ENCODE assay signal across 26 mouse cellular contexts in the genomic region with DNA sequence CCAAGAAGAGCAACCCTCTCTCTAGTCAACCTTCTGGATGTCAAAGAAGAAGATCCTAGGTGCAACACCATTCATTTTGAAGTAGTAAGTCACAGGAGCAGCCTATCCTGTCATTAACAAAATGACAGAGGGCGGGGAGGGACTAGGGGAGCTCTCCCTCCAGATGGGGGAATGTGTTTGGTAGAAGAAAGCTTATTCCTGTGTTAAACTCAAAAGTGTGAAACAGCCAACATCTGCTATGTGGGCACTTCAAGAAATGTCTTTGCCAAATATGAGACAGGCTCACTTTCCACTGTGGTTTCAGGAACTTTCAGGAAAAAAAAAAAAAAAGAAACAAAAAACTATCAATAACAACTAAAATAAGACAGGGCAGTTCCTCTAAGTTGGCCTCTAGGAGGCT.
DNase-seq lines count a peak whose midpoint lies in the region; ATAC-seq and TF ChIP-seq lines count a peak whose summit lies in the region.
"Had no signal": no experiment of that assay in that cellular context is flagged by ENCODE, and none has a peak within 500 bp of the region (broad histone marks: within the 10 kb centered on the region; RNA-seq: fewer than 3 reads in every experiment).

No protein-coding gene starts in this region.

- WGBS in forebrain, embryonic 14.5 days, result 58% methylated on average over 1 of the region's 1 CpGs
- WGBS in forebrain, embryonic 13.5 days, result 56% methylated on average over 1 of the region's 1 CpGs
- whole genome bisulfite sequencing in kidney, postnatal 0 days, result 91% methylated on average over 1 of the region's 1 CpGs

- no peak overlapping the region for H3K4me2 ChIP-seq in forebrain, embryonic 14.5 days (ENCODE audit: low read length)
- no peak overlapping the region for H3K4me2 ChIP-seq in forebrain, embryonic 13.5 days
- no peak overlapping the region for H3K4me2 ChIP-seq in kidney, postnatal 0 days (ENCODE audit: low read length)
- H3K4me2 ChIP-seq: heart, embryonic 15.5 days; hindbrain, embryonic 15.5 days; intestine, embryonic 15.5 days; neural tube, embryonic 13.5 days had no signal

- no peak overlapping the region for H3K27ac ChIP-seq in forebrain, embryonic 14.5 days (ENCODE audit: low read depth, low read length)
- no peak overlapping the region for H3K27ac ChIP-seq in forebrain, embryonic 13.5 days
- no peak overlapping the region for H3K27ac ChIP-seq in kidney, postnatal 0 days
- H3K27ac ChIP-seq: forebrain, embryonic 10.5 days; heart, adult 2 months; heart, embryonic 15.5 days; hindbrain, embryonic 15.5 days; intestine, embryonic 15.5 days; limb, embryonic 10.5 days; neural tube, embryonic 13.5 days had no signal

- H3K9ac ChIP-seq in forebrain, embryonic 14.5 days (ENCODE audit: low read length), result no peak overlapping the region
- H3K9ac ChIP-seq in forebrain, embryonic 13.5 days, result no peak overlapping the region
- H3K9ac ChIP-seq in kidney, postnatal 0 days (ENCODE audit: low read depth, low read length), result no peak overlapping the region
- H3K9ac ChIP-seq: heart, embryonic 15.5 days; hindbrain, embryonic 15.5 days; intestine, embryonic 15.5 days; liver, postnatal 0 days; neural tube, embryonic 13.5 days had no signal

- TF ChIP-seq CTCF in kidney, postnatal 0 days (IDR thresholded peaks at IDR 0.05; ENCODE audit: low read depth), result 0 out of 2 replicates have a peak, but pooled peaks have one; percentile 32

- H3K27me3 ChIP-seq in forebrain, embryonic 14.5 days (replicated peaks; ENCODE audit: control insufficient read depth, insufficient read depth, low read length), result no peaks in the 10 kb centered on the region
- H3K27me3 ChIP-seq in forebrain, embryonic 13.5 days, result no peaks in the 10 kb centered on the region
- no peaks in the 10 kb centered on the region for H3K27me3 ChIP-seq in kidney, postnatal 0 days (ENCODE audit: insufficient read depth, low read length)
- H3K27me3 ChIP-seq: heart, embryonic 15.5 days; hindbrain, embryonic 15.5 days; intestine, embryonic 15.5 days; megakaryocyte, embryonic 14.5 days; neural tube, embryonic 13.5 days had no signal

- DNase-seq in forebrain, embryonic 14.5 days (ENCODE audit: low spot score), result peak; percentile 32
- DNase-seq in kidney, postnatal 0 days (ENCODE audit: low spot score), result no peak
- DNase-seq in kidney, postnatal 25 days, result no peak
- peak; percentile 72 for DNase-seq in right cerebral cortex, adult 18-20 months
- DNase-seq in right cerebral cortex, postnatal 10 days (ENCODE audit: low spot score in 2 of 2), result no peak
- peak; percentile 89 for DNase-seq in telencephalon, adult 2 months (ENCODE audit: low read depth, low spot score)
- no peak for DNase-seq in urinary bladder, adult 18-20 months (ENCODE audit: low spot score in 2 of 2)
- DNase-seq: adrenal gland, postnatal 10 days; cerebellum, adult 11-12 months; embryo, embryonic 11 days; gastrocnemius, postnatal 14 days; heart, adult 2 months; heart, postnatal 4 days; liver, postnatal 0 days; midbrain, embryonic 14.5 days; thymus, postnatal 36 days had no signal

- H3K4me1 ChIP-seq in forebrain, embryonic 14.5 days (ENCODE audit: control insufficient read depth, insufficient read depth, low read length), result peaks cover 9% of the 10 kb centered on the region; the same call in 1 of the 2 replicates
- peaks cover 14% of the 10 kb centered on the region for H3K4me1 ChIP-seq in forebrain, embryonic 13.5 days
- H3K4me1 ChIP-seq in kidney, postnatal 0 days (replicated peaks; ENCODE audit: insufficient read depth, low read length), result 0 out of 2 replicates have a peak, but pooled peaks cover 6% of the 10 kb centered on the region
- H3K4me1 ChIP-seq: heart, embryonic 15.5 days; intestine, embryonic 15.5 days; megakaryocyte, embryonic 14.5 days had no signal

- H3K4me3 ChIP-seq in forebrain, embryonic 14.5 days (ENCODE audit: low read depth, low read length), result no peak overlapping the region
- H3K4me3 ChIP-seq in forebrain, embryonic 13.5 days, result no peak overlapping the region
- H3K4me3 ChIP-seq in kidney, postnatal 0 days (replicated peaks; ENCODE audit: low read depth, low read length), result no peak overlapping the region
- H3K4me3 ChIP-seq: forebrain, embryonic 10.5 days; heart, adult 2 months; heart, embryonic 15.5 days; hindbrain, embryonic 15.5 days; intestine, embryonic 15.5 days; limb, embryonic 10.5 days; megakaryocyte, embryonic 14.5 days; neural tube, embryonic 13.5 days had no signal

- H3K9me3 ChIP-seq in forebrain, embryonic 14.5 days (replicated peaks; ENCODE audit: control insufficient read depth, low read length), result no peaks in the 10 kb centered on the region
- H3K9me3 ChIP-seq in forebrain, embryonic 13.5 days (replicated peaks), result no peaks in the 10 kb centered on the region
- H3K9me3 ChIP-seq in kidney, postnatal 0 days (replicated peaks; ENCODE audit: low read length), result no peaks in the 10 kb centered on the region
- H3K9me3 ChIP-seq: forebrain, embryonic 10.5 days; heart, embryonic 15.5 days; hindbrain, embryonic 15.5 days; intestine, embryonic 15.5 days; limb, embryonic 10.5 days; megakaryocyte, embryonic 14.5 days; neural tube, embryonic 13.5 days had no signal

- peaks cover 30% of the 10 kb centered on the region for H3K36me3 ChIP-seq in forebrain, embryonic 14.5 days (ENCODE audit: control insufficient read depth, insufficient read depth, low read length)
- peaks cover 16% of the 10 kb centered on the region; the same call in 1 of the 2 replicates for H3K36me3 ChIP-seq in forebrain, embryonic 13.5 days (ENCODE audit: poor library complexity, severe bottlenecking)
- no peaks in the 10 kb centered on the region for H3K36me3 ChIP-seq in kidney, postnatal 0 days (ENCODE audit: insufficient read depth, low read length)
- H3K36me3 ChIP-seq: G1E; hindbrain, embryonic 15.5 days; neural tube, embryonic 13.5 days had no signal

- ATAC-seq in forebrain, embryonic 14.5 days, result no peak; the same call in 1 of the 2 replicates
- ATAC-seq in forebrain, embryonic 13.5 days, result no peak
- ATAC-seq in kidney, postnatal 0 days (replicated peaks; ENCODE audit: low FRiP score, low read depth), result no peak
- ATAC-seq: activated CD4-positive, CD25-positive, alpha-beta regulatory T cell, adult 4 months; intestine, embryonic 15.5 days; liver, postnatal 0 days had no signal

Comparison
In these comparisons a context has a peak if more than half of its experiments do, and no peak if none do; other contexts are left out.
1. DNase-seq: peak in forebrain, embryonic 14.5 days (single experiment), right cerebral cortex, adult 18-20 months (single experiment) and telencephalon, adult 2 months (single experiment); none in kidney, postnatal 0 days (single experiment), kidney, postnatal 25 days (0 of 2), right cerebral cortex, postnatal 10 days (0 of 2) and urinary bladder, adult 18-20 months (0 of 2).